Mouse (Mus musculus): Measurements from ENCODE around the gene Gprc5d.

- TF ChIP-seq CTCF (IDR thresholded peaks at IDR 0.05) (no peak), EP300 (IDR thresholded peaks at IDR 0.05; ENCODE audit: insufficient read depth, low read depth, low read length) (no peak)
These were observed 43.6 kb downstream of the Gprc5d start for GRCm38 (mm10) chr6:135074405-135074947.

All from heart, adult 2 months (tissue).